Mouse (Mus musculus) neural tube, embryonic 14.5 days (tissue): Measurements from ENCODE around the gene Fbxw5. TPM values are rescaled to one million over a fixed set of nuclear protein-coding genes. Genes with fewer than 3 reads are reported as not detected.

Experiments used
- ATAC-seq: fragments of 200-750 bp; cut with Nextera tagmentation; 2 replicates; pipeline ENCODE4 v1.8.0; 2017; ENCODE audit warnings: low read depth, mild to moderate bottlenecking, moderate TSS enrichment, moderate library complexity
- H3K27ac ChIP-seq: fragments of 300-500 bp; sonication (generic); 2 replicates; pipeline ENCODE4 v1.5.1; 2014; ENCODE audit warnings: low read depth, mild to moderate bottlenecking, control low read depth, low read length, moderate library complexity, mixed read lengths
- H3K27me3 ChIP-seq: fragments of 300-500 bp; sonication (generic); 2 replicates; pipeline ENCODE4 v1.6.1; 2014; ENCODE audit warnings: low read length; ENCODE audit not compliant: control insufficient read depth, insufficient read depth
- H3K36me3 ChIP-seq: fragments of 300-500 bp; sonication (generic); 2 replicates; pipeline ENCODE4 v1.6.1; 2014; ENCODE audit warnings: low read length, mixed read lengths; ENCODE audit not compliant: control insufficient read depth, insufficient read depth
- H3K4me1 ChIP-seq: fragments of 300-500 bp; sonication (generic); 2 replicates; pipeline ENCODE4 v1.6.1; 2014; ENCODE audit warnings: low read length; ENCODE audit not compliant: control insufficient read depth, insufficient read depth
- H3K4me2 ChIP-seq: fragments of 300-500 bp; sonication (generic); 2 replicates; pipeline ENCODE4 v1.6.1; 2014; ENCODE audit warnings: mild to moderate bottlenecking, low read depth, low read length, control low read depth
- H3K4me3 ChIP-seq: fragments of 300-500 bp; sonication (generic); 2 replicates; pipeline ENCODE4 v1.5.1; 2014; ENCODE audit warnings: low read depth, low read length, control low read depth, mixed read lengths
- H3K9ac ChIP-seq: fragments of 300-500 bp; sonication (generic); replicated peaks from 2 replicates; pipeline ENCODE4 v1.6.1; 2014; ENCODE audit warnings: low read depth, mild to moderate bottlenecking, control low read depth, low read length, mixed read lengths
- H3K9me3 ChIP-seq: fragments of 300-500 bp; sonication (generic); 2 replicates; pipeline ENCODE4 v1.6.1; 2016; ENCODE audit warnings: low read length; ENCODE audit not compliant: control insufficient read depth
- WGBS: fragments of 180-500 bp; shearing (Covaris S2); extraction: QIAGEN DNeasy Blood & Tissue Kit; methylation state at CpG from one replicate; pipeline ENCODE4 v1.1.7; 2014; 5-methylcytosine and 5-hydroxymethylcytosine counted together
- polyA plus RNA-seq: library from polyadenylated mRNA; unstranded; fragments of >200 nt; fragmentation: Nextera tagmentation; extraction: Ambion mirVana; gene quantifications from 2 replicates; pipeline ENCODE4 v1.2.1, GENCODE M21; 2014

Fbxw5 gene
- polyA plus RNA-seq: 124 and 137 TPM in 2 replicates

GRCm38 (mm10) chr2:25500576-25501405 is at the start of gene Fbxw5:
Gene Fbxw5, plus strand, starts transcription at chr2:25500750.
- Histone ChIP-seq H3K27me3 (no peaks in the 10 kb centered on the region), H3K9me3 (no peaks in the 10 kb centered on the region), H3K4me3 (peak within 1 kb of the TSS; percentile 86), H3K4me1 (peaks cover 13% of the 10 kb centered on the region), H3K36me3 (peaks cover 18% of the 10 kb centered on the region; the same call in 1 of the 2 replicates), H3K27ac (peak within 1 kb of the TSS; percentile 85), H3K9ac (peak within 1 kb of the TSS; percentile 95), H3K4me2 (peak within 1 kb of the TSS; percentile 95)
- peak; percentile 85 for ATAC-seq
- WGBS: 2% methylated on average over 25 of the region's 44 CpGs

- WGBS: 88% methylated on average over 8 of the region's 8 CpGs
- no peak overlapping the region for H3K4me2 ChIP-seq
- H3K9me3 ChIP-seq: no peaks in the 10 kb centered on the region
- peaks cover 17% of the 10 kb centered on the region; the same call in 1 of the 2 replicates for H3K36me3 ChIP-seq
- no peak overlapping the region for H3K27ac ChIP-seq
- H3K4me1 ChIP-seq: no peaks in the 10 kb centered on the region
- no peak for ATAC-seq
- no peak overlapping the region for H3K4me3 ChIP-seq
- no peaks in the 10 kb centered on the region for H3K27me3 ChIP-seq
- no peak overlapping the region for H3K9ac ChIP-seq
These were observed 49.5 kb upstream of the Fbxw5 start for GRCm38 (mm10) chr2:25450853-25451647.

DNA sequence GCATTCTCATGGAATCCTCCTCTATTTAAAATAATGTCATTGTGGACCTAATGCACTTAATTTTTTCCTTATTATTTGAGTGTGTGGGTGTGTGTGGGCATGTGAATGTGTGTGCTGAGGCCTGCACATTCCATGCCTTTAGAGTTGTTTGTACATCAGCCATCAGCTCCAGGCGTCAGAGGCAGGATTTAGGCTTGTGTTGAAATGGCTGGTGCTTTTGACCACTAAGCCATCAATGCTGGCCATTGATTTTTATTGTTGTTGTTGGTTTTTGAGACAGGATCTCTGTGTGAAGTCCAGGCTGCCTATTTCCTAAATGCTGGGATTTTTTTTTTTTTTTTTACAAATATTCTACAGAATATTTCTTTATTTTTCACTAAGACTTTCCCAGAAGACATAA is 47.6 kb upstream of the Fbxw5 start:
- Histone ChIP-seq H3K4me3 (no peak overlapping the region), H3K27me3 (no peaks in the 10 kb centered on the region), H3K9ac (no peak overlapping the region), H3K9me3 (no peaks in the 10 kb centered on the region), H3K27ac (no peak overlapping the region), H3K4me1 (no peaks in the 10 kb centered on the region), H3K4me2 (no peak overlapping the region), H3K36me3 (0 out of 2 replicates have a peak, but pooled peaks cover 4% of the 10 kb centered on the region)
- no peak for ATAC-seq
- 38% methylated on average over 1 of the region's 1 CpGs for WGBS

DNA sequence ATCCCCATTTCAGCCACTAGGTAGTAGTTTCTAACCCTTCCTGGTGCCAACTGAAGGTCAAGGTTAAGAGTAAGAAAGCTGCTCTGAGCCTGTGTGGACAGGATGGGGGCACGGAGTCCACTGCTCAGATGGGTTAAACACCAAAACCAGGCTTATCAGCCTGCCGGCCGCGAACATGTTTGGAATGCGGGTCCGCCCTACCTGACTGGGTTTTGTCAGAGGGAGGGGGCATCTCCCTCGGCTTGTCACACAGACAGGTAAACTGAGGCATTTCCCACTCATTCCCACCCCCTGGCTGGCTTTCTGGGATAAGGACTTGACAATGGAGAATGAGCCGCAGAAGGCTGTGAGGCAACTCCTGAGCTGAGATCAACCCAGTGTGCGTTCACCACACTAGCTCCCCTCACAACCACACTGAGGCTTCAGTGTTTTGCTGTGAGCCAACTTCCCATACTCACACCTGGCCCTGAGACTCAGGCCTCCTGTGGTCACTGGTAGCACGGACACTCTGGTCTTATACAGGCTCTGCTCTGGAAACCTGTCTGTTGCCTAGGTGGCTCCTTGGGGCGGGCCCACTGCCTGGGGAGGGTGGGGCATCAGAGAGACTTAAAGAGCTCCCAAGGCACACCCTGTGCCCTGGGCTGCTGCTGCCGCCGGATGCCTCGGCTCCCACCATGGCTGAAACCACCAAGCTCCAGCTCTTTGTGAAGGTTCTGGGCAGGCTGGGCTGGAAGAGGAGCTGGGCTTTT is 44.2 kb upstream of the Fbxw5 start, which contains the start of gene Clic3:
TSS of gene Clic3 (plus strand) at position 634 of the 749 bp plus-strand sequence.
- Histone ChIP-seq H3K27ac (no peak within 1 kb of the TSS), H3K9me3 (no peaks in the 10 kb centered on the region), H3K27me3 (no peaks in the 10 kb centered on the region), H3K4me1 (peaks cover 16% of the 10 kb centered on the region), H3K4me2 (no peak within 1 kb of the TSS), H3K36me3 (0 out of 2 replicates have a peak, but pooled peaks cover 5% of the 10 kb centered on the region), H3K4me3 (no peak within 1 kb of the TSS), H3K9ac (no peak within 1 kb of the TSS)
- WGBS: 62% methylated on average over 14 of the region's 14 CpGs
- ATAC-seq: no peak

DNA sequence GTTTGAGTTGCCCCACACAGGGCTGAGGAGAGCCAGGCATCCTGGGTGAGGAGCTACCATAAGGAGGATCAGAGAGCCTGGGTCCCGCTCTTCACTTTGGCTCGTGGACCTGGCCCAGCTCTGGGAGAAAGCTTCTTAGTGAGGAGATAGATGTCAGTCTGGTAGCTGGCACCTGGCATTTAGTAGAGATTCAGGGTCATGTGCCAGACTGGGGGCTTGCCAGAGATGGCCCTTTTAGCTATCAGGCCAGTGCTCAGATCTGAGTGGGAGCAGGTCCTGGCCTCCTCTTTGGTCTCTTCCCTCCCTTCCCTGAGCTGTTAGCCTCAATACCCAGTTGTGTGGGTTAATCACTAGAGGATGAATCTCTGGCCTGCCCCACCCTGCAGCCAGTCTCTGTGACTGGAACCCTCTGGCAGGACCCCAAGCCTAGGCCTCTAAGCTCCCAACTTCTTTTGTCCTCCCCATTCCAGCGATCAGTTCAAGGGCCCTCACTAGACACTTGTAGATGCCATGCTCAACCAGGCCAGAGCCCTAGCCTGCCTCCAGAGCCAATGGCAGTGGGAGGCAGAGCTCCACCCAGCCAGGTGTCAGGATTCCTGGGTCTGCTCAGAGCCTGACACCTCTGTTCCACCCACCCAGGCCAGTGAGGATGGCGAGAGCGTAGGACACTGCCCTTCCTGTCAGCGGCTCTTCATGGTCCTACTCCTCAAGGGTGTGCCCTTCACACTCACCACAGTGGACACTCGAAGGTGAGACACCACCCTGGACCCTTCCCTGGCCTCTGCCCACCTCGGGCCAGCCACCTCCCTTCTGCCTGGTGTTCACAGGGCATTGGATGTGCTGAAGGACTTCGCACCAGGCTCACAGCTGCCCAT is 43.3 kb upstream of the Fbxw5 start:
- no peak overlapping the region for H3K4me3 ChIP-seq

GRCm38 (mm10) chr2:25458911-25459310 is 41.6 kb upstream of the Fbxw5 start:
- H3K4me2 ChIP-seq: no peak overlapping the region
- H3K36me3 ChIP-seq: 0 out of 2 replicates have a peak, but pooled peaks cover 5% of the 10 kb centered on the region
- no peaks in the 10 kb centered on the region for H3K9me3 ChIP-seq
- no peaks in the 10 kb centered on the region for H3K27me3 ChIP-seq
- H3K4me1 ChIP-seq: peaks cover 17% of the 10 kb centered on the region
- no peak overlapping the region for H3K27ac ChIP-seq
- WGBS: 76% methylated on average over 5 of the region's 5 CpGs
- H3K4me3 ChIP-seq: no peak overlapping the region
- no peak for ATAC-seq
- no peak overlapping the region for H3K9ac ChIP-seq

More for the DNA sequence above, 43.3 kb upstream of the Fbxw5 start:
- Histone ChIP-seq H3K4me2 (no peak overlapping the region), H3K27ac (no peak overlapping the region), H3K36me3 (0 out of 2 replicates have a peak, but pooled peaks cover 5% of the 10 kb centered on the region), H3K27me3 (no peaks in the 10 kb centered on the region), H3K9me3 (no peaks in the 10 kb centered on the region), H3K9ac (no peak overlapping the region), H3K4me1 (peaks cover 17% of the 10 kb centered on the region)
- WGBS: 92% methylated on average over 9 of the region's 9 CpGs
- no peak for ATAC-seq

- peak overlapping the region; percentile 74 for H3K4me3 ChIP-seq
- no peaks in the 10 kb centered on the region for H3K27me3 ChIP-seq
- H3K4me2 ChIP-seq: peak overlapping the region; percentile 64
- peak overlapping the region; percentile 94 for H3K27ac ChIP-seq
- no peaks in the 10 kb centered on the region for H3K9me3 ChIP-seq
- peak; percentile 29 for ATAC-seq
- peak overlapping the region; percentile 87 for H3K9ac ChIP-seq
- H3K4me1 ChIP-seq: peaks cover 17% of the 10 kb centered on the region
- H3K36me3 ChIP-seq: 0 out of 2 replicates have a peak, but pooled peaks cover 5% of the 10 kb centered on the region
- 37% methylated on average over 5 of the region's 5 CpGs for WGBS
These were observed 40.4 kb upstream of the Fbxw5 start for GRCm38 (mm10) chr2:25460135-25460534.
